Mouse (Mus musculus) forebrain, postnatal 0 days (tissue): Measurements from ENCODE around the gene Tnni2. TPM values are rescaled to one million over a fixed set of nuclear protein-coding genes. Genes with fewer than 3 reads are reported as not detected.

Source experiments
- ATAC-seq: fragments of 200-750 bp; cut with Nextera tagmentation; 2 replicates; pipeline ENCODE4 v1.8.0; 2017; ENCODE audit warnings: mild to moderate bottlenecking, moderate library complexity
- DNase-seq: peaks from one replicate; pipeline ENCODE4 v3.0.0-alpha.2; 2015
- H3K27ac ChIP-seq: fragments of 300-500 bp; sonication (generic); 2 replicates; pipeline ENCODE4 v1.5.1; 2014; ENCODE audit warnings: low read depth, mild to moderate bottlenecking, antibody characterized with exemption, low read length, moderate library complexity, mixed read lengths
- H3K27me3 ChIP-seq: fragments of 300-500 bp; sonication (generic); 2 replicates; pipeline ENCODE4 v1.6.1; 2014; ENCODE audit warnings: mild to moderate bottlenecking, low read length, mixed read lengths; ENCODE audit not compliant: insufficient read depth
- H3K36me3 ChIP-seq: fragments of 300-500 bp; sonication (generic); 2 replicates; pipeline ENCODE4 v1.6.1; 2014; ENCODE audit warnings: mild to moderate bottlenecking, moderate library complexity; ENCODE audit not compliant: insufficient read depth
- H3K4me1 ChIP-seq: fragments of 300-500 bp; sonication (generic); 2 replicates; pipeline ENCODE4 v1.6.1; 2014; ENCODE audit warnings: antibody characterized with exemption; ENCODE audit not compliant: insufficient read depth
- H3K4me2 ChIP-seq: fragments of 300-500 bp; sonication (generic); 2 replicates; pipeline ENCODE4 v1.6.1; 2014; ENCODE audit warnings: low read depth, mild to moderate bottlenecking, moderate library complexity
- H3K4me3 ChIP-seq: fragments of 300-500 bp; sonication (generic); 2 replicates; pipeline ENCODE4 v1.5.1; 2014; ENCODE audit warnings: low read depth, low read length, mixed read lengths
- H3K9ac ChIP-seq: fragments of 300-500 bp; sonication (generic); 2 replicates; pipeline ENCODE4 v1.6.1; 2014; ENCODE audit warnings: mild to moderate bottlenecking
- H3K9me3 ChIP-seq: fragments of 300-500 bp; sonication (generic); 2 replicates; pipeline ENCODE4 v1.6.1; 2016; ENCODE audit warnings: low read length
- CTCF ChIP-seq: sonication (generic); IDR thresholded peaks from 2 replicates; pipeline ENCODE4 v1.5.1; 2016; ENCODE audit warnings: antibody characterized with exemption, control low read depth, low read depth
- WGBS: fragments of 180-500 bp; shearing (Covaris S2); extraction: QIAGEN DNeasy Blood & Tissue Kit; methylation state at CpG from one replicate; pipeline ENCODE4 v1.1.7; 2014; 5-methylcytosine and 5-hydroxymethylcytosine counted together
- polyA plus RNA-seq: library from polyadenylated mRNA; unstranded; fragments of >200 nt; fragmentation: Nextera tagmentation; extraction: Ambion mirVana; gene quantifications from 2 replicates; pipeline ENCODE4 v1.2.1, GENCODE M21; 2015
- total RNA-seq: library from RNA; depleted of rRNA; stranded (reverse); fragments of >200 nt; gene quantifications from 2 replicates; pipeline ENCODE4 v1.2.3, GENCODE M21; 2014

Tnni2 gene
- total and polyA plus RNA-seq, 2 experiments from 2014 or later: 0.21 to 0.33 TPM

DNA sequence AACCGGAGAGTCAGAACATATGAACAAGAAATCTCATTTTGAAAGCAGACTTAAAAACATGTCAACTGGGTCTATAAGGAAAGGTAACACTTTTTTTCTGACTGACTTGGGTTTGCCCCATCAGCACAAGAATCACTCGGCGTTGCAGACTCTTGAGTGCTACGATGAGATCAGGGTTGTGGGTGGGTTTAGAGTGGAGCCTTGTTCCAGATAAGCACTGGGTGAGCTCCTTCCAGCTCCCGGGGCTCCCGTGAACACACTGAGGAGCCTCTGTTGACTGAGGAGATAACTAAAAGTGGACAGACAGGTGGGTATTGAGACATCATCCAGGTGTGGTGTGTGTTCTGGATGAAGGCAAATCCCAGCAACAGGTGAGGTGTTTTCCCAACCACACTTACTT is 28.3 kb upstream of the Tnni2 start:
- Histone ChIP-seq H3K27me3 (no peaks in the 10 kb centered on the region), H3K27ac (no peak overlapping the region), H3K4me1 (no peaks in the 10 kb centered on the region), H3K9ac (no peak overlapping the region), H3K9me3 (no peaks in the 10 kb centered on the region), H3K4me3 (no peak overlapping the region), H3K36me3 (no peaks in the 10 kb centered on the region), H3K4me2 (no peak overlapping the region)
- DNase-seq (no peak), ATAC-seq (no peak)
- WGBS: 92% methylated on average over 6 of the region's 6 CpGs
- no peak for TF ChIP-seq CTCF

DNA sequence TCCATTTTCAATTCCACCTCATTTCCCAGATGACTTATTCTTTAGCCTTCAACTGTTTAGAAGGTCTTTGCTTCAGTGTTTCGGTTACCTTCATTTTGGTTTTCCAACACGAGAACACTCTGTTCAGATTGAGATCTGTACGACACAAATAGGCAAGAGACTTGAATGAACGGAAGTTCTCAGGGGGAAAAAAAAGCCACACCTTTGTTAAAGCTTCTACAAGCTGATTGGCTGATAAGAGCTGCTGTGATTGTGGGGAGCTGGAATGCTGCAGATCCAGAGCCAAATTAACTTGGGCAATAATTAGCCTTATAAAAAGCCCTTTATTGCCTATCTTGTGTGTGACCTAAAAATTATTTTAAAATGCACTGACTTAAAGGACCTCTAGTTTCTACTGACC is 26.3 kb upstream of the Tnni2 start:
- Histone ChIP-seq H3K4me1 (no peaks in the 10 kb centered on the region), H3K9me3 (no peaks in the 10 kb centered on the region), H3K27ac (no peak overlapping the region), H3K4me3 (no peak overlapping the region), H3K36me3 (no peaks in the 10 kb centered on the region), H3K27me3 (no peaks in the 10 kb centered on the region), H3K4me2 (no peak overlapping the region), H3K9ac (no peak overlapping the region)
- no peak for DNase-seq
- no peak for ATAC-seq
- 43% methylated on average over 4 of the region's 4 CpGs for WGBS
- no peak for TF ChIP-seq CTCF

DNA sequence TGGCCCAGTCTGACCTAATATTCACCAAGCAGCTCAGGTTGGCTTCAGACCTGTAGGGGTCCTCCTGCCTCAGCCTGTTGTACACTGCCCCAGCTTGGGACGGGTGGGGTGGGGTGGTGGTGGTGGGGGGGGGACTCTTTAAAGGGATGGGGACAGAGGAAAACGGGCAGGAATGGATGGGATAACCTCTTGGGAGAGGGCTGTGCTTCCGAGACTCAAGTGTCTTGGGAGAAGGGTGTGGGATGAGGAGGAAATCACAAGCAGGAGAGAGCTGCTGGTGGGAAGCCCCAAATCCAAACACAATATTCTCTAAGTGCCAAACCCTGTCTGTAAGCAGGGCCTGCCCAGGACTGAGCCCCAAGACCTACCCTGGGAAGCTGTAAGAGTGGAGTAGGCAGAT is 25.4 kb upstream of the Tnni2 start:
- ATAC-seq: no peak
- Histone ChIP-seq H3K9me3 (no peaks in the 10 kb centered on the region), H3K27me3 (no peaks in the 10 kb centered on the region), H3K4me1 (no peaks in the 10 kb centered on the region), H3K36me3 (no peaks in the 10 kb centered on the region), H3K4me3 (no peak overlapping the region), H3K9ac (no peak overlapping the region), H3K27ac (no peak overlapping the region), H3K4me2 (no peak overlapping the region)
- no peak for TF ChIP-seq CTCF
- DNase-seq: no peak
- WGBS: 83% methylated on average over 3 of the region's 3 CpGs

DNA sequence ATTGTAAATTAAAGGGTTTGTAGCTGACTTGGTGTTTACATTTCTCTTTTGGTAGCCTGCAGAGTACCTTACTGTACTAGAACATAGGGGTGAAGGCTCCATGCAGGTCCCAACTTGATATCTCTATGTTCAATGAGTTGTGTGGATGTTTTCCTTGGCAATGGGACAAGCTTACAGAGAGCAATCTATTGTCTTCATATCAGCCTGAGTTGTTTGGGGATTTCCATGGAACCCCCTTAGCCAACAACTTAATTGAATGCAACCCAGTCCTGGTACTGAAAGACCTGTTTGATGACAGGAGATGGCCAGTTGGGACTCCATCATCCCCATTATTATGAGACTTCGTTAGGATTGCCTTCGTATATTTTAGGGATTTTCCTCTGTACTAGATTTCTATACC is 23.6 kb upstream of the Tnni2 start:
- DNase-seq: no peak
- H3K4me2 ChIP-seq: no peak overlapping the region
- H3K36me3 ChIP-seq: no peaks in the 10 kb centered on the region
- H3K27me3 ChIP-seq: no peaks in the 10 kb centered on the region
- no peak overlapping the region for H3K4me3 ChIP-seq
- no peak overlapping the region for H3K27ac ChIP-seq
- no peak overlapping the region for H3K9ac ChIP-seq
- 89% methylated on average over 2 of the region's 2 CpGs for WGBS
- H3K9me3 ChIP-seq: no peaks in the 10 kb centered on the region
- ATAC-seq: no peak
- TF ChIP-seq CTCF: no peak
- no peaks in the 10 kb centered on the region for H3K4me1 ChIP-seq

DNA sequence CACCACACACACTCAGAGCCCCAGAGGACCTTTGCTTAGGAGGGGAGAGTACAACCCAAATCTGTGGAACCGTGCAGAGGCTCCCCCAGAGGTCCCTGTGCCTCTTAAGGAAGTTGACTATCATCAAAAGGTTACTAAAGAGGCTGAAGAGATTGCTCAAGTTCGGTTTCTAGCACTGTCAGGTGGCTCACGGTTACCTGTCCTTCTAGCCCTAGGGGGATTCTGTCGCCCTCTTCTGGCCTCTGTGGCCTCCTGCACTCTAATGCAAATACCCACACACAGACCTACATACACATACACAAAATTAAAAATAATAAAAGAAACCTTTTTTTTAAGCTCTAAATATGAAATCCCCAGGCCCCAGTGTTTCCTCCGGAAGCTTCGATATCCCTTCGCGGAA is 22.9 kb upstream of the Tnni2 start:
- no peak for TF ChIP-seq CTCF
- Histone ChIP-seq H3K36me3 (no peaks in the 10 kb centered on the region), H3K4me2 (no peak overlapping the region), H3K4me3 (no peak overlapping the region), H3K27ac (no peak overlapping the region), H3K9me3 (no peaks in the 10 kb centered on the region), H3K4me1 (no peaks in the 10 kb centered on the region), H3K9ac (no peak overlapping the region), H3K27me3 (no peaks in the 10 kb centered on the region)
- no peak for ATAC-seq
- 92% methylated on average over 8 of the region's 8 CpGs for WGBS
- DNase-seq: no peak

DNA sequence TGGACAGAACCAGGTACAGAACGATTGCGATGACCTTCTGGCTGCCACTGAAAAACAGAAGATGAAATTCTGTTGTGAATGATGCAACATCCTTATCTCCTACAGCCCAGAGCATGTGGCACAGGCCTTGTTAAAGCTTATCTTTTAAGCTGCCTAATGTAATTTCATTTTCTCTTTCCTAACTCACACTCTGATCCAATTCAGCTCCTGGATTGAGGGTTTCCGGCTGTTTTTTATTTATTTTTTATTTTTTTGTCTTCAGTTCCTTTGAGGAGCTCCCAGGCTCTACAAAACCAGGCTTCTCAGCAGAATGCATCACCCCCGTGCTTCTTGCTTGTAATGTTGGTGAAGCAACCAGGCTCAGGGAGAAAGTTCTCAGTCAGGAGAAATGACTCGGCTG is 21.7 kb upstream of the Tnni2 start:
- 87% methylated on average over 5 of the region's 5 CpGs for WGBS
- Histone ChIP-seq H3K4me1 (no peaks in the 10 kb centered on the region), H3K4me2 (no peak overlapping the region), H3K9me3 (no peaks in the 10 kb centered on the region), H3K9ac (no peak overlapping the region), H3K27ac (no peak overlapping the region), H3K36me3 (no peaks in the 10 kb centered on the region), H3K27me3 (no peaks in the 10 kb centered on the region), H3K4me3 (no peak overlapping the region)
- no peak for TF ChIP-seq CTCF
- DNase-seq: no peak
- ATAC-seq: no peak

DNA sequence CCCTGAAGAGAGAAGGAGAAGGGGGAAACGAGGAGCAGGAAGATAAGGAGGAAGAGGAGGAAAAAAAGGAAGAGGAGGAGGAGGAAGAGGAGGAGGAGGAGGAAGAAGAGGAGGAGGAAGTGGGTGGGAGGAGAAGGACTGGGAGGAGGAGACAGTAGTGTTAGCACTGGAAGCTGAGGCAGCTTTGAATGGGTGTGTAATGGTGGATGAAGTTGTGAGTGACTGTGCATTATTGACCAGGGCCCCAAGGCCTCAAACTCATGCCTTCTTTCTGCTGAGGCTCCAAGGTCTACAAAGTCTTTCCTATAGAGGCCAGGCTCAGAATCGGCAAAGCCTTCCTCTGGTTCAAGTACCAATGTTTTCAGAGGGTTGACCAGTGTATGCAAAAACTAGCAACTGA is 19.8 kb upstream of the Tnni2 start:
- H3K4me3 ChIP-seq: no peak overlapping the region
- no peak for TF ChIP-seq CTCF
- H3K36me3 ChIP-seq: no peaks in the 10 kb centered on the region
- no peak for ATAC-seq
- H3K9me3 ChIP-seq: no peaks in the 10 kb centered on the region
- DNase-seq: no peak
- no peaks in the 10 kb centered on the region for H3K27me3 ChIP-seq
- no peaks in the 10 kb centered on the region for H3K4me1 ChIP-seq
- H3K9ac ChIP-seq: no peak overlapping the region
- 78% methylated on average over 2 of the region's 2 CpGs for WGBS
- no peak overlapping the region for H3K4me2 ChIP-seq
- H3K27ac ChIP-seq: no peak overlapping the region

DNA sequence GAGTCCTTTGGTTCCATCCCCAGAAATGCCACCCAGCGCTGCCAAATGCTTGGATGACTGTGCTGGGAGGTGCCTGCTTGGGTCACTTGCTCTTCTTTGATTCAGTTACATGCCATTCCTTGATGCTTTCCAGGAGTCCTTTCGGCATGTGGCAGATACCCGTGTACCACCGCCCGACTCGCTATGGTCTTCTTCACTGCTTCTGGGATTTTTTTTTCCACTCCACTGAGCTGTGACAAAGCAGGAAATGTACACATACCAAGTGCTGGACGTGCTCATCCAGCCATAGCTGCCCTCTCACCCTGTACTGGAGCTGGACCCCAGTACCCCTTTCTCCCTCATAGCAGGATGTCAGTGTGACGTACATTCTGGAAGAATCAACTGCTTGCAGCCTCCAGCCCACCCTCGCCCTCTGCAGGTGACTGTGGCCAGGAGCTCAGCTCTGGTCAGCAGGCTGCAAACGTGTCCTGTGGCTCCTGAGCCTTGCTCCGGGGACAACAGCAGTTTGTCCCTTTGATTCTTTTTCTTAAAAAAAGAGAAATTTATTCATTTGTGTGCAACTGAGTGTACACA is 15.9 kb upstream of the Tnni2 start:
- Histone ChIP-seq H3K9ac (no peak overlapping the region), H3K4me1 (no peaks in the 10 kb centered on the region), H3K4me2 (no peak overlapping the region), H3K36me3 (no peaks in the 10 kb centered on the region), H3K27ac (no peak overlapping the region), H3K4me3 (no peak overlapping the region), H3K9me3 (no peaks in the 10 kb centered on the region), H3K27me3 (no peaks in the 10 kb centered on the region)
- WGBS: 58% methylated on average over 11 of the region's 11 CpGs
- TF ChIP-seq CTCF: peak; percentile 38
- no peak for ATAC-seq
- DNase-seq: no peak
